Mouse (Mus musculus): Measurements from ENCODE around the gene Brd3.

Gene Brd3

GRCm38 (mm10) chr2:27471170-27471584, 36.3 kb downstream of the Brd3 start:
- DNase-seq (ENCODE audit: low spot score in 2 of 2), result no peak

GRCm38 (mm10) chr2:27470535-27470934, 36.9 kb downstream of the Brd3 start:
- DNase-seq (ENCODE audit: low spot score in 2 of 2), result no peak

- no peak for DNase-seq (ENCODE audit: low spot score in 2 of 2)
Measured at GRCm38 (mm10) chr2:27469991-27470355, 37.5 kb downstream of the Brd3 start.

- no peak for DNase-seq (ENCODE audit: low spot score in 2 of 2)
Measured at GRCm38 (mm10) chr2:27469292-27469990, 38.0 kb downstream of the Brd3 start.

GRCm38 (mm10) chr2:27462901-27463300, 44.6 kb downstream of the Brd3 start:
- no peak for DNase-seq (ENCODE audit: low spot score in 2 of 2)

GRCm38 (mm10) chr2:27461881-27462660, 45.4 kb downstream of the Brd3 start:
- DNase-seq (ENCODE audit: low spot score in 2 of 2), result no peak

GRCm38 (mm10) chr2:27460651-27461050, 46.8 kb downstream of the Brd3 start:
- no peak for DNase-seq (ENCODE audit: low spot score in 2 of 2)

- no peak for DNase-seq (ENCODE audit: low spot score in 2 of 2)
Measured at GRCm38 (mm10) chr2:27460163-27460562, 47.3 kb downstream of the Brd3 start.

GRCm38 (mm10) chr2:27459735-27460134, 47.7 kb downstream of the Brd3 start:
- DNase-seq (ENCODE audit: low spot score in 2 of 2), result no peak

GRCm38 (mm10) chr2:27450226-27450625, 57.2 kb downstream of the Brd3 start:
- DNase-seq (ENCODE audit: low spot score in 2 of 2), result no peak

- no peak for DNase-seq (ENCODE audit: low spot score in 2 of 2)
Measured at GRCm38 (mm10) chr2:27447782-27448181, 59.7 kb downstream of the Brd3 start.

- no peak for DNase-seq (ENCODE audit: low spot score in 2 of 2)
Measured at GRCm38 (mm10) chr2:27446812-27447211, 60.6 kb downstream of the Brd3 start.

- DNase-seq (ENCODE audit: low spot score in 2 of 2), result no peak
Measured at GRCm38 (mm10) chr2:27445910-27446309, 61.6 kb downstream of the Brd3 start.

GRCm38 (mm10) chr2:27443450-27443708, 64.1 kb downstream of the Brd3 start:
- DNase-seq (ENCODE audit: low spot score in 2 of 2), result no peak

GRCm38 (mm10) chr2:27442708-27443449, 64.6 kb downstream of the Brd3 start:
- DNase-seq (ENCODE audit: low spot score in 2 of 2), result no peak

GRCm38 (mm10) chr2:27441767-27442707, 65.4 kb downstream of the Brd3 start, which contains the start of gene Brd3os:
Brd3os (plus strand) TSS chr2:27442324.
- peak; percentile 92 for DNase-seq (ENCODE audit: low spot score in 2 of 2)

- no peak for DNase-seq (ENCODE audit: low spot score in 2 of 2)
Measured at GRCm38 (mm10) chr2:27438281-27438680, 69.2 kb downstream of the Brd3 start.

- no peak for DNase-seq (ENCODE audit: low spot score in 2 of 2)
Measured at GRCm38 (mm10) chr2:27437876-27438275, 69.6 kb downstream of the Brd3 start.

GRCm38 (mm10) chr2:27432599-27432998, 74.9 kb downstream of the Brd3 start:
- DNase-seq (ENCODE audit: low spot score in 2 of 2), result no peak

- peak; percentile 52 to 56 for DNase-seq (ENCODE audit: low spot score in 2 of 2)
Measured at GRCm38 (mm10) chr2:27430621-27431020, 76.8 kb downstream of the Brd3 start.

- peak; percentile 69 to 85 for DNase-seq (ENCODE audit: low spot score in 2 of 2)
Measured at GRCm38 (mm10) chr2:27428071-27428470, 79.4 kb downstream of the Brd3 start.
